Comparison of ENCODE assay signal across 8 mouse cellular contexts in the genomic region with DNA sequence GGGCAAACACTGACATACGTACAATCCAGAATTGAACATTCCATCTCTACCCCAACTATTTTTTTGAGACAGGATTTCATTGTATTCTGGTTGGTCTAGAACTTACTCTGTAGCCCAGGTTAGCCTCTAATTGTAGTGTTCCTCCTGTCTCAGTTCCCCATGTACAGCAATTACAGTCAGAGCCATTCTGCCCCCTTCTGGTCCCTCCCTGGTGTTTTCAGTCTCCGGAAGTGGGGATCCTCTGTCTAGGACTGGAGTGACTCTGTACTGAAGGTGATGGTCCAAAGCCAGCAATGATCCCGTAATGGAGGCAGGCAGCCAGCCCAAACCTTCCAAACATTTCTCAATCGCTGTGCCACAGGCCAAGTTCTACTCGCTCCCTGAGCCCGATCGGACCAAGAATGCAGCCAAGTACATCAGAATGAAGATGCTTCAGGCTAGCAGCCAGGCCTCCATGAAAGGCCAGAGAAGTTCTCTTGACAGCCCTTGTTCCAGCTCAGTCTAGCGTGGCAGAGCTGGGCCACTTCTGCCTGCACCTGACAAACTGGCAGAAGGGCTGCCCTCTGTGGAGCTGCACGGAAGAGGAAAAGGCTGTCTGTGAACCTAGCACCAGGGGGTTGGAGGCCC. TPM values are rescaled to one million over a fixed set of nuclear protein-coding genes. Genes with fewer than 3 reads are reported as not detected.
A peak's percentile ranks its signal among the peaks of the same experiment; 100 is the strongest.
DNase-seq lines count a peak whose midpoint lies in the region; ATAC-seq and TF ChIP-seq lines count a peak whose summit lies in the region.

No protein-coding gene starts in this region.

- DNase-seq in cerebellum, adult 11 months = peak; percentile 42
- peak; percentile 11 to 18 for DNase-seq in spleen, adult 18-20 months
- DNase-seq in spleen, adult 12 weeks (ENCODE audit: low spot score) = no peak
- DNase-seq in heart, adult 8-10 months (ENCODE audit: low spot score) = peak; percentile 83
- DNase-seq in left cerebral cortex, adult 2 months (ENCODE audit: extremely low spot score in 1 of 2, low spot score in 2 of 2) = peak; percentile 23 to 44
- DNase-seq in skeletal muscle tissue, adult 2 months (ENCODE audit: low read depth, low spot score) = peak; percentile 83
- no peak for DNase-seq in forebrain, embryonic 10.5 days (ENCODE audit: extremely low spot score, low spot score)

- intact Hi-C loops in left cerebral cortex, adult 2 months (cut with DNase I) = loop anchor here (5.0 kb wide), 2 partner anchors 332 to 382 kb away; partner anchors contain the start of gene Stt3b

- no peak for ATAC-seq in cerebellum, adult (ENCODE audit: insufficient number of reproducible peaks, low FRiP score, low TSS enrichment)

- TF ChIP-seq CTCF in left cerebral cortex, adult 2 months (IDR thresholded peaks at IDR 0.05) = no peak; the same call in 1 of the 2 replicates

- H3K9me3 ChIP-seq in forebrain, embryonic 10.5 days = no peaks in the 10 kb centered on the region

- no peak overlapping the region for H3K4me3 ChIP-seq in left cerebral cortex, adult 2 months
- H3K4me3 ChIP-seq in forebrain, embryonic 10.5 days = no peak overlapping the region

- no peak overlapping the region for H3K27ac ChIP-seq in left cerebral cortex, adult 2 months
- H3K27ac ChIP-seq in forebrain, embryonic 10.5 days = no peak overlapping the region

- 81% methylated on average over 9 of the region's 9 CpGs for WGBS in forebrain, embryonic 10.5 days

- H3K4me1 ChIP-seq in forebrain, embryonic 10.5 days = peaks cover 29% of the 10 kb centered on the region

- H3K36me3 ChIP-seq in forebrain, embryonic 10.5 days (replicated peaks) = no peaks in the 10 kb centered on the region

- H3K27me3 ChIP-seq in forebrain, embryonic 10.5 days (ENCODE audit: poor library complexity, severe bottlenecking) = peaks cover 10% of the 10 kb centered on the region

RNA-seq across cellular contexts. Expression of gene Gpd1l, which starts 3.2 kb away (rescaled TPM):
- total RNA-seq in heart, adult 8-10 months (2022) = 10 to 100 TPM; 39.7 to 41.2 (median 40.2) TPM
- 10 to 100 TPM; 82.0 to 88.7 TPM for total RNA-seq in left cerebral cortex, adult 2 months (2021)
- polyA plus RNA-seq in forebrain, embryonic 10.5 days (2016; fragmentation: Nextera tagmentation; extraction: Ambion mirVana) = 13.2 and 14.6 TPM in 2 replicates

RNA-seq across cellular contexts. Expression of gene Osbpl10, which starts 47.8 kb away (rescaled TPM):
- 1 to 10 TPM; 2.5 to 4.9 (median 3.3) TPM for total RNA-seq in heart, adult 8-10 months (2022)
- 10 to 100 TPM; 48.5 to 56.3 TPM for total RNA-seq in left cerebral cortex, adult 2 months (2021)
- polyA plus RNA-seq in forebrain, embryonic 10.5 days (2016; fragmentation: Nextera tagmentation; extraction: Ambion mirVana) = 0.99 and 1.4 TPM in 2 replicates

RNA-seq across cellular contexts. Expression of gene Rps27rt, which starts 52.0 kb away (rescaled TPM):
- 10 to 100 TPM in 3 of 4 experiments, 1 to 10 TPM in 1; 9.8 to 31.3 (median 20.9) TPM for total RNA-seq in heart, adult 8-10 months (2022)
- 10 to 100 TPM; 14.7 to 28.5 TPM for total RNA-seq in left cerebral cortex, adult 2 months (2021)
- 215 and 266 TPM in 2 replicates for polyA plus RNA-seq in forebrain, embryonic 10.5 days (2016; fragmentation: Nextera tagmentation; extraction: Ambion mirVana)

Comparison
In these comparisons a context has a peak if more than half of its experiments do, and no peak if none do; other contexts are left out.
1. DNase-seq: peak in cerebellum, adult 11 months (single experiment), spleen, adult 18-20 months (2 of 2), heart, adult 8-10 months (single experiment), left cerebral cortex, adult 2 months (2 of 2) and skeletal muscle tissue, adult 2 months (single experiment); none in spleen, adult 12 weeks (single experiment) and forebrain, embryonic 10.5 days (single experiment).
2. RNA of gene Osbpl10, which starts 47.8 kb away (total RNA-seq): 48.5 to 56.3 TPM in left cerebral cortex, adult 2 months; 2.5 to 4.9 TPM in heart, adult 8-10 months; every median in the first group is over 4 times any median in the second.